Mouse (Mus musculus): Measurements from ENCODE around the gene Tmem100.

DNA sequence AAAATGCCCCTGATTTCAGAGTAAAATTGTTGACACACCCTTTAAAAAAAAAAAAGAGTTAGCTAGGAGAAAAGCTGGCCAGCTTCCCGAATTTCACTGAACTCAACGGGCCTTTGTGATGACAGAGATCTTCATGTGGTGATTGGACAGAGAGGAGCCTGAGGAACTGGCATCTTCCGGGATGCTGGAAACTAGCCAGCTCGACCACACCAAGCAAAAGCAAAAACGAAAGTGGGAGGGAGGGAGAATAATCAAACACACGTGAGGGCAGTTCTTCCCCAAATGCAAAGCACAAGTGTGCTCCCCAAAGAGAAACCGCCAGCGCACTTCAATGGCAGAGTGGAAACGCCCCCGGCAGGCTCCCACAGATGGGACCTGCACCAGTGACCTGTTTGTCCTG is 794 bp upstream of the Tmem100 start:
- no peak for TF ChIP-seq CTCF (IDR thresholded peaks at IDR 0.05; ENCODE audit: low read depth)
- no peak for TF ChIP-seq EP300 (optimal IDR thresholded peaks at IDR 0.05)
